Mouse (Mus musculus) heart, adult 2 months (tissue): ENCODE measurements around the gene Nrxn3. TPM values are rescaled to one million over a fixed set of nuclear protein-coding genes. Genes with fewer than 3 reads are reported as not detected.

Experiments used
- DNase-seq, 2 experiments: peaks; one replicate each; pipeline ENCODE4 v3.0.0; 2021
- H3K27ac ChIP-seq: fragments of 200-600 bp; 2 replicates; pipeline ENCODE4 v1.8.1; 2022
- H3K27me3 ChIP-seq: fragments of 200-500 bp; 2 replicates; pipeline ENCODE4 v1.6.1; 2012; ENCODE audit warnings: mild to moderate bottlenecking, low read length, inconsistent platforms, mixed read lengths; ENCODE audit not compliant: control insufficient read depth, insufficient read depth
- H3K36me3 ChIP-seq: fragments of 200-500 bp; 2 replicates; pipeline ENCODE4 v1.6.1; 2012; ENCODE audit warnings: low read length, inconsistent platforms; ENCODE audit not compliant: control insufficient read depth, insufficient read depth
- H3K4me1 ChIP-seq: fragments of 200-500 bp; 2 replicates; pipeline ENCODE4 v1.6.1; 2011; ENCODE audit warnings: low read length; ENCODE audit not compliant: control insufficient read depth, insufficient read depth
- H3K4me3 ChIP-seq: fragments of 200-600 bp; 2 replicates; pipeline ENCODE4 v1.8.1; 2022
- H3K79me2 ChIP-seq: fragments of 200-500 bp; replicated peaks from 2 replicates; pipeline ENCODE4 v1.6.1; 2012; ENCODE audit warnings: mild to moderate bottlenecking, inconsistent platforms, low read length, moderate library complexity, mixed read lengths; ENCODE audit not compliant: control insufficient read depth, insufficient read depth
- H3K9ac ChIP-seq: fragments of 200-500 bp; 2 replicates; pipeline ENCODE4 v1.6.1; 2012; ENCODE audit warnings: low read depth, mild to moderate bottlenecking, control low read depth, inconsistent platforms, low read length, mixed read lengths
- CTCF ChIP-seq: fragments of 200-600 bp; IDR thresholded peaks from 2 replicates; pipeline ENCODE4 v1.8.1; 2022; ENCODE audit warnings: antibody characterized with exemption, mild to moderate bottlenecking, moderate library complexity
- EP300 ChIP-seq: fragments of 200-500 bp; IDR thresholded peaks from 2 replicates; pipeline ENCODE4 v1.6.1; 2011; ENCODE audit warnings: low read depth, low read length, control low read depth; ENCODE audit not compliant: insufficient read depth
- POLR2A ChIP-seq: fragments of 200-500 bp; IDR thresholded peaks from 2 replicates; pipeline ENCODE4 v1.6.1; 2011; ENCODE audit warnings: mild to moderate bottlenecking, low read depth, low read length, control low read depth; ENCODE audit not compliant: insufficient read depth
- WGBS: fragments of 180-500 bp; shearing (Covaris S2); methylation state at CpG from one replicate; pipeline ENCODE4 v1.1.7; 2018; 5-methylcytosine and 5-hydroxymethylcytosine counted together
- intact Hi-C: fragments of 180-260 bp; cut with DNase I; formaldehyde crosslinking; loops from one replicate; pipeline ENCODE4 v1.15.1; 2025
- polyA plus RNA-seq: library from polyadenylated mRNA; depleted of rRNA; stranded (reverse); fragments of >200 nt; gene quantifications from 2 replicates; pipeline ENCODE4 v1.2.3, GENCODE M21; 2012
- total RNA-seq, 2 experiments: library from RNA; stranded (reverse); gene quantifications; 2 replicates each; pipeline ENCODE4 v1.2.3; 2021

The Nrxn3 gene
- total and polyA plus RNA-seq, 3 experiments = 0.18 to 0.31 TPM; not detected in 1

DNA sequence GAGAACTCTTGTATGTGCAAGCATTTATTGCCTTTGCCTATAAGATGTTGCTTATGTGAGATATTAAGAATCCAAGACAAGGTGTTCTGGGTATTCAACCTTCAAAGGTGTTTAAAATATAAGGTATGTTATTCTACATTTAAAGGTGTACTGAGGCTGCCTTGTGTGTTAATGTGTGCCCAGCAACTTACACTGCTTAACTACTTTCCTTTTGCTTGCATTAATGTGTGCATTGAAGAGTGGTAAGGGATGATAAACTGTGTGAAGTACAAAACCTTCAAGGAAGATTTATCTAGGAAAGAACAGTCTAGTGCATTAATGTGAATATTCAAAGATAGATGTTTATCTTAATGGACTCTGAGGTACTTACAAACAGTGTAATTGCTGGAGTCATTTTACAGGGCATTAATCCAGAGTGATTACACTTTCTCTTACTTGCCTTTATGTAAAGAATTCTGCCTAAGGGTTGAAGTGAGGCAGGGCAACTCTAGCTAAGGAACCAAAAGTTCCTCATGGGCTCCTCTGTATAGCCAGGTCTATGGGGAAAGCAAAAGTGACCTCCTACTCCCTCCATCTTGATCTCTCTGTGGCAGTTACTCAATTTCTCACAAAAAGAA lies 1548.2 kb downstream of the Nrxn3 start:
- Histone ChIP-seq H3K27me3 (no peaks in the 10 kb centered on the region), H3K36me3 (no peaks in the 10 kb centered on the region), H3K4me3 (no peak overlapping the region), H3K79me2 (no peaks in the 10 kb centered on the region), H3K9ac (no peak overlapping the region), H3K4me1 (no peaks in the 10 kb centered on the region), H3K27ac (no peak overlapping the region)
- TF ChIP-seq CTCF (no peak), POLR2A (no peak), EP300 (no peak)
- intact Hi-C loops = no loop called here
- no peak for DNase-seq

DNA sequence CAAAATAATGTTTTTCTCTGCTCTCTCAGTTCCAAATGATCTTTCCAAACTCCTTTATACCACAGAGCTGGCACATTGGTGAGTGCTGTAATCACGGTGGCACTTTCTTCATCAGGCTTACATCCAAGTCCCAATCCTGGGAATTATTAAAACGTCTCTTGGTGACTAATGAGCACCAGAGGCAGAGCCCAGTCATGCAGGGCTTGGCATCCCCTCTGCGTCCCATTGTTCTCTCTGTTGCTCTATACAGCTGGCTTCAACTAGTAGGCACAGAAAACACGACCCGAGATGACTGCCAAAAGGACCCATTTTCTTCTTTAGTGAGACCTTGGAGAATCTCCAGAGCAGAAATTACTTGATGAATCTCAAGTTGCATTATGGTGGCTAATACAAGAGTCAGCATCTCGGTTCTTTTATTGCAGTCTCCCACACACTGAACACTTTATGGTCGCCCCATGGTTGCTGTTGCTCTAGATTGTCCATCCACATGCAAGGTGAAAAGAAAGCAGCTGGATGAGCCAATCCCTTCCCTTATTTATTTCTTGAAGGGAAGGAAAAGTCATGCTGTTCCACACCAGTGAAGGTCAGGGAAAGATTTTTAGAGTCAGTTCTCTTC lies 1552.1 kb downstream of the Nrxn3 start:
- DNase-seq = no peak
- no peak for TF ChIP-seq POLR2A
- no peak for TF ChIP-seq CTCF
- no peak for TF ChIP-seq EP300
- intact Hi-C loops = no loop called here
- Histone ChIP-seq H3K27me3 (no peaks in the 10 kb centered on the region), H3K9ac (no peak overlapping the region), H3K4me3 (no peak overlapping the region), H3K27ac (no peak overlapping the region), H3K36me3 (no peaks in the 10 kb centered on the region), H3K79me2 (no peaks in the 10 kb centered on the region), H3K4me1 (no peaks in the 10 kb centered on the region)
- 72% methylated on average over 7 of the region's 7 CpGs for WGBS

- no peak for DNase-seq
- 74% methylated on average over 1 of the region's 1 CpGs for WGBS
- Histone ChIP-seq H3K4me1 (no peaks in the 10 kb centered on the region), H3K79me2 (no peaks in the 10 kb centered on the region), H3K36me3 (no peaks in the 10 kb centered on the region), H3K27me3 (no peaks in the 10 kb centered on the region), H3K9ac (no peak overlapping the region), H3K4me3 (no peak overlapping the region), H3K27ac (no peak overlapping the region)
- TF ChIP-seq CTCF = no peak
- no peak for TF ChIP-seq EP300
- TF ChIP-seq POLR2A = no peak
- intact Hi-C loops = no loop called here
Observed at GRCm38 (mm10) chr12:90281236-90281635, 1558.6 kb downstream of the Nrxn3 start.

DNA sequence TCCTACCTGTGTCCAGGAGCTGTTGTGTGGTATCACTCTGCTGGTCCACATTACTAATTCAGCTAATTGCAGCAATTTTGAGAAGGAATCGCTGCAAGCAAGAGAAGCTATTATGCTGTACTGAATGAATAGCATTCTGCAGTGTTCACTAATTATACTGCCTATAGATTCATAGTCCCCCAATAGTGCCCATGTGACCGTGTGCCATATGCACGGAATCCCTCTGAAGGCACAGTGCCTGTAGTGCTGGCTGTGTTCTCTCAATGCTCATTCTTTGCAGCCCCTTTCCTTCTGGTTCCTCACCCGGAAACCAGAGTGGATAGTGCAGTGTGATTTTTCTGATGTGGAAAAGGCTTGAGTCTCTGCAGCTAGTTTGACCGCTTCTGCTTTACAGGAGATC lies 1560.3 kb downstream of the Nrxn3 start:
- H3K27me3 ChIP-seq = no peaks in the 10 kb centered on the region
- 81% methylated on average over 5 of the region's 5 CpGs for WGBS
- intact Hi-C loops = no loop called here
- no peak for TF ChIP-seq CTCF
- no peak for TF ChIP-seq POLR2A
- no peak for TF ChIP-seq EP300
- no peaks in the 10 kb centered on the region for H3K4me1 ChIP-seq
- no peak overlapping the region for H3K27ac ChIP-seq
- no peaks in the 10 kb centered on the region for H3K36me3 ChIP-seq
- H3K79me2 ChIP-seq = no peaks in the 10 kb centered on the region
- H3K4me3 ChIP-seq = no peak overlapping the region
- no peak overlapping the region for H3K9ac ChIP-seq
- DNase-seq = no peak

DNA sequence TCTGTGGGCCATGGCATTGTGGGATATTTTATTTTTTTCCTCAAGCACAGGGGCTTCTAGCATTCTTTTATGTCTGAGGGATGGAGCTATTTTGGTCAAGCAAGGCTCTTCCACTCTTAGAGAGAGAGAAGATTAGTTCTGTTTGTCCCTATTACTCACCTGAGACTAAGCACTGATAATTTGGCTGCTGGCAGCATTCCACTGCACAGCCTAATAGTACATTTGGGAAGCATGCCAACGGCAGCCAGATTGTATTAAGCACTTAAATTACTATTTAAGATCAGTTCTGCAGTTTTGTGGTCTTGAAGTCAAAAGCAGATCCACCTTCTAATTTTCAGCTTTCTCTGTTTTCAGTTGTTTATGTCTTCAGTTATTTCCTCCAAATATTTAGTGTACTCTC lies 1580.0 kb downstream of the Nrxn3 start:
- no peak overlapping the region for H3K9ac ChIP-seq
- DNase-seq = no peak
- H3K4me1 ChIP-seq = no peaks in the 10 kb centered on the region
- H3K36me3 ChIP-seq = no peaks in the 10 kb centered on the region
- intact Hi-C loops = no loop called here
- no peak for TF ChIP-seq CTCF
- H3K27me3 ChIP-seq = no peaks in the 10 kb centered on the region
- no peak overlapping the region for H3K4me3 ChIP-seq
- no peaks in the 10 kb centered on the region for H3K79me2 ChIP-seq
- WGBS = 29% methylated on average over 1 of the region's 1 CpGs
- H3K27ac ChIP-seq = no peak overlapping the region

- no peaks in the 10 kb centered on the region for H3K79me2 ChIP-seq
- DNase-seq = no peak
- WGBS = 92% methylated on average over 15 of the region's 15 CpGs
- TF ChIP-seq EP300 (no peak), CTCF (no peak), POLR2A (no peak)
- no peaks in the 10 kb centered on the region for H3K36me3 ChIP-seq
- intact Hi-C loops = no loop called here
- no peak overlapping the region for H3K4me3 ChIP-seq
- H3K9ac ChIP-seq = no peak overlapping the region
- H3K4me1 ChIP-seq = no peaks in the 10 kb centered on the region
- no peak overlapping the region for H3K27ac ChIP-seq
- H3K27me3 ChIP-seq = no peaks in the 10 kb centered on the region
Observed at GRCm38 (mm10) chr12:90331806-90332205, 1609.1 kb downstream of the Nrxn3 start.
